ENCODE assay signal across 16 mouse cellular contexts in genomic region chr9:71722366-71722765, GRCm38 (mm10).
"Had no signal": no experiment of that assay in that cellular context is flagged by ENCODE, and none has a peak within 500 bp of the region (broad histone marks: within the 10 kb centered on the region; RNA-seq: fewer than 3 reads in every experiment).

No protein-coding gene starts in this region.

- H3K27me3 ChIP-seq: limb, embryonic 12.5 days; liver, embryonic 13.5 days; midbrain, embryonic 15.5 days; neural tube, embryonic 12.5 days had no signal

- H3K4me3 ChIP-seq: left cerebral cortex, adult 2 months; limb, embryonic 12.5 days; liver, embryonic 13.5 days; megakaryocyte, embryonic 14.5 days; midbrain, embryonic 15.5 days; neural tube, embryonic 12.5 days had no signal

- H3K27ac ChIP-seq: left cerebral cortex, adult 2 months; limb, embryonic 12.5 days; liver, embryonic 13.5 days; macrophage; midbrain, embryonic 15.5 days; neural tube, embryonic 12.5 days had no signal

- H3K4me2 ChIP-seq: limb, embryonic 12.5 days; liver, embryonic 13.5 days; midbrain, embryonic 11.5 days; midbrain, embryonic 15.5 days; neural tube, embryonic 12.5 days had no signal

- H3K36me3 ChIP-seq: liver, embryonic 13.5 days; midbrain, embryonic 15.5 days; neural tube, embryonic 12.5 days had no signal

- DNase-seq: kidney, adult 8-10 months; kidney, postnatal 25 days; liver; liver, embryonic 13.5 days; liver, postnatal 0 days; right cerebral cortex, postnatal 4 days; spleen, adult 18-20 months; thymus, adult 2 months; thymus, postnatal 25 days had no signal

- H3K4me1 ChIP-seq: liver, embryonic 13.5 days; megakaryocyte, embryonic 14.5 days; midbrain, embryonic 15.5 days; neural tube, embryonic 12.5 days had no signal

- H3K9me3 ChIP-seq: limb, embryonic 12.5 days; liver, embryonic 13.5 days; megakaryocyte, embryonic 14.5 days; midbrain, embryonic 15.5 days; neural tube, embryonic 12.5 days had no signal

- H3K9ac ChIP-seq: limb, embryonic 12.5 days; liver, embryonic 13.5 days; liver, postnatal 0 days; midbrain, embryonic 15.5 days; neural tube, embryonic 12.5 days had no signal

- ATAC-seq: liver, postnatal 0 days; midbrain, embryonic 15.5 days had no signal
